Mouse (Mus musculus) CH12.LX (cell line): ENCODE results near the gene Itpr2. TPM values are rescaled to one million over a fixed set of nuclear protein-coding genes. Genes with fewer than 3 reads are reported as not detected.

Experiments
- DNase-seq: peaks from one replicate; pipeline ENCODE4 v3.0.0-alpha.2; 2013; ENCODE audit errors: extremely low read depth
- H3K27ac ChIP-seq: 2 replicates; pipeline ENCODE4 v1.5.1; 2012; ENCODE audit warnings: low read depth, mild to moderate bottlenecking, control low read depth, moderate library complexity; ENCODE audit not compliant: insufficient read depth
- H3K27me3 ChIP-seq: replicated peaks from 2 replicates; pipeline ENCODE3; 2012; ENCODE audit warnings: inconsistent platforms
- H3K36me3 ChIP-seq, 2 experiments: replicated peaks in 1 of 2; 2 replicates each; pipeline versions ENCODE3 to v1.6.1; 2012; ENCODE audit warnings: inconsistent platforms in 1 of 2, low read length in 1 of 2, mild to moderate bottlenecking in 1 of 2, mixed read lengths in 1 of 2, moderate library complexity in 1 of 2; ENCODE audit not compliant: control insufficient read depth in 1 of 2, insufficient read depth in 1 of 2
- H3K4me1 ChIP-seq, 2 experiments: 2 replicates each; pipeline ENCODE4 v1.6.1; 2012; ENCODE audit warnings: inconsistent platforms in 1 of 2, moderate library complexity in 1 of 2; ENCODE audit not compliant: insufficient read depth in 2 of 2, control insufficient read depth in 1 of 2
- H3K4me2 ChIP-seq: 2 replicates; pipeline ENCODE4 v1.6.1; 2012; ENCODE audit warnings: low read depth, mild to moderate bottlenecking, control low read depth; ENCODE audit not compliant: poor library complexity, insufficient read depth, severe bottlenecking
- H3K4me3 ChIP-seq, 3 experiments: fragments of 150-350 bp in 1 of 3; sonication (generic) in 1 of 3; replicated peaks in 1 of 3; 2 replicates each; pipeline versions ENCODE3 to v1.5.1; 2011 to 2012; ENCODE audit warnings: low read depth in 2 of 3, low read length in 2 of 3, mild to moderate bottlenecking in 2 of 3, moderate library complexity in 2 of 3, control low read depth in 1 of 3, improper control_type of control experiment in 1 of 3, inconsistent platforms in 1 of 3, mixed read lengths in 1 of 3; ENCODE audit not compliant: poor library complexity in 1 of 3
- H3K79me2 ChIP-seq: replicated peaks from 2 replicates; pipeline ENCODE4 v1.6.1; 2012; ENCODE audit warnings: mild to moderate bottlenecking, moderate library complexity; ENCODE audit not compliant: control insufficient read depth, poor library complexity, insufficient read depth, severe bottlenecking; ENCODE audit errors: extremely low read depth
- H3K9ac ChIP-seq: 2 replicates; pipeline ENCODE4 v1.6.1; 2012; ENCODE audit warnings: low read depth, mild to moderate bottlenecking, control low read depth, moderate library complexity; ENCODE audit not compliant: insufficient read depth
- H3K9me3 ChIP-seq: replicated peaks from 2 replicates; pipeline ENCODE3; 2012; ENCODE audit warnings: low read length, inconsistent platforms, mixed read lengths
- CHD1 ChIP-seq: IDR thresholded peaks from 2 replicates; pipeline ENCODE4 v1.6.1; 2012; ENCODE audit warnings: low read depth, low read length, improper control_type of control experiment, inconsistent platforms
- CHD2 ChIP-seq: IDR thresholded peaks from 2 replicates; pipeline ENCODE4 v1.6.1; 2011; ENCODE audit warnings: low read length, improper control_type of control experiment
- CTCF ChIP-seq, 2 experiments: IDR thresholded peaks in 1 of 2; conservative IDR thresholded peaks in 1 of 2; 2 replicates each; pipeline ENCODE4 v1.5.1; 2011 to 2012; ENCODE audit warnings: low read depth in 2 of 2, low read length in 2 of 2, improper control_type of control experiment in 1 of 2, inconsistent platforms in 1 of 2, mild to moderate bottlenecking in 1 of 2, moderate library complexity in 1 of 2
- E2F4 ChIP-seq: IDR thresholded peaks from 2 replicates; pipeline ENCODE4 v1.6.1; 2011; ENCODE audit warnings: low read depth, low read length, improper control_type of control experiment; ENCODE audit not compliant: insufficient replicate concordance
- EP300 ChIP-seq: IDR thresholded peaks from 2 replicates; pipeline ENCODE4 v1.6.1; 2011; ENCODE audit warnings: low read length, improper control_type of control experiment
- GABPA ChIP-seq: IDR thresholded peaks from 2 replicates; pipeline ENCODE4 v1.6.1; 2012; ENCODE audit warnings: low read depth, low read length, improper control_type of control experiment, inconsistent platforms; ENCODE audit not compliant: insufficient replicate concordance
- HCFC1 ChIP-seq: IDR thresholded peaks from 2 replicates; pipeline ENCODE4 v1.6.1; 2012; ENCODE audit warnings: low read depth, mild to moderate bottlenecking, inconsistent platforms, low read length, improper control_type of control experiment
- JUN ChIP-seq: IDR thresholded peaks from 2 replicates; pipeline ENCODE4 v1.6.1; 2011; ENCODE audit warnings: low read depth, mild to moderate bottlenecking, low read length, improper control_type of control experiment, moderate library complexity; ENCODE audit not compliant: insufficient read depth
- JUND ChIP-seq: conservative IDR thresholded peaks from 2 replicates; pipeline ENCODE4 v1.6.1; 2011; ENCODE audit warnings: low read depth, low read length, improper control_type of control experiment
- MAFK ChIP-seq: IDR thresholded peaks from 2 replicates; pipeline ENCODE4 v1.6.1; 2011; ENCODE audit warnings: low read length, improper control_type of control experiment; ENCODE audit not compliant: insufficient replicate concordance
- MAX ChIP-seq: IDR thresholded peaks from 2 replicates; pipeline ENCODE4 v1.6.1; 2011; ENCODE audit warnings: low read length, improper control_type of control experiment
- MEF2A ChIP-seq: IDR thresholded peaks from 2 replicates; pipeline ENCODE4 v1.6.1; 2014; ENCODE audit warnings: low read depth, mild to moderate bottlenecking, inconsistent platforms, low read length, improper control_type of control experiment, borderline replicate concordance
- MXI1 ChIP-seq: IDR thresholded peaks from 2 replicates; pipeline ENCODE4 v1.6.1; 2011; ENCODE audit warnings: mild to moderate bottlenecking, low read depth, low read length, improper control_type of control experiment
- NELFE ChIP-seq: IDR thresholded peaks from 2 replicates; pipeline ENCODE4 v1.6.1; 2011; ENCODE audit warnings: low read depth, low read length, improper control_type of control experiment
- NRF1 ChIP-seq: IDR thresholded peaks from 2 replicates; pipeline ENCODE4 v1.6.1; 2014; ENCODE audit warnings: low read depth, mild to moderate bottlenecking, inconsistent platforms, low read length, improper control_type of control experiment, moderate library complexity
- PAX5 ChIP-seq: IDR thresholded peaks from 2 replicates; pipeline ENCODE4 v1.6.1; 2012; ENCODE audit warnings: low read length, inconsistent platforms, mixed read lengths
- POLR2AphosphoS2 ChIP-seq: IDR thresholded peaks from 2 replicates; pipeline ENCODE4 v1.6.1; 2011; ENCODE audit warnings: low read depth, low read length, improper control_type of control experiment
- RAD21 ChIP-seq: IDR thresholded peaks from 2 replicates; pipeline ENCODE4 v1.6.1; 2011; ENCODE audit warnings: low read depth, mild to moderate bottlenecking, low read length, improper control_type of control experiment, moderate library complexity
- RCOR1 ChIP-seq: conservative IDR thresholded peaks from 2 replicates; pipeline ENCODE4 v1.6.1; 2012; ENCODE audit warnings: low read depth, mild to moderate bottlenecking, inconsistent platforms, low read length, improper control_type of control experiment
- SIN3A ChIP-seq: IDR thresholded peaks from 2 replicates; pipeline ENCODE4 v1.6.1; 2012; ENCODE audit warnings: low read length, improper control_type of control experiment, inconsistent platforms
- UBTF ChIP-seq: IDR thresholded peaks from 2 replicates; pipeline ENCODE4 v1.6.1; 2012; ENCODE audit warnings: low read depth, mild to moderate bottlenecking, inconsistent platforms, low read length, improper control_type of control experiment, moderate library complexity
- USF1 ChIP-seq: IDR thresholded peaks from 2 replicates; pipeline ENCODE4 v1.6.1; 2014; ENCODE audit warnings: low read depth, mild to moderate bottlenecking, inconsistent platforms, low read length, improper control_type of control experiment
- USF2 ChIP-seq: conservative IDR thresholded peaks from 2 replicates; pipeline ENCODE4 v1.6.1; 2011; ENCODE audit warnings: low read depth, low read length, improper control_type of control experiment
- ZC3H11A ChIP-seq: IDR thresholded peaks from 2 replicates; pipeline ENCODE4 v1.6.1; 2012; ENCODE audit warnings: low read depth, mild to moderate bottlenecking, inconsistent platforms, low read length, improper control_type of control experiment
- ZKSCAN1 ChIP-seq: IDR thresholded peaks from 2 replicates; pipeline ENCODE4 v1.6.1; 2012; ENCODE audit warnings: low read depth, inconsistent platforms, low read length, improper control_type of control experiment, borderline replicate concordance
- dilution Hi-C: fragments of 300-500 bp; cut with MboI; formaldehyde crosslinking; loops from 2 replicates; pipeline ENCODE4 v1.14.3; 2020; ENCODE audit warnings: low sequenced_read_pairs; ENCODE audit not compliant: extremely low pct_unique_long_range_greater_than_20kb, extremely low pct_ligation_motif_present
- in situ Hi-C: fragments of 300-500 bp; cut with MboI; formaldehyde crosslinking; loops from 3 replicates; pipeline ENCODE4 v1.14.3; 2019; ENCODE audit warnings: low sequenced_read_pairs, low pct_ligation_motif_present, low pct_unique_long_range_greater_than_20kb, mixed read lengths
- polyA plus RNA-seq: library from polyadenylated mRNA; unstranded; fragments of >175 nt; gene quantifications from 2 replicates; pipeline ENCODE4 v1.2.1, GENCODE M21; 2012; ENCODE audit warnings: low read depth; ENCODE audit not compliant: insufficient read length
- total RNA-seq, 2 experiments: library from RNA; depleted of rRNA; stranded (reverse); fragments of 300-350 nt in 1 of 2; fragments of >200 nt in 1 of 2; gene quantifications; 2 replicates each; pipeline ENCODE4 v1.2.3; 2012 to 2014

Itpr2 gene
- total and polyA plus RNA-seq, 3 experiments: 3.5 to 8.9 (median 4.4) TPM

- no peak overlapping the region for H3K4me2 ChIP-seq
- peaks cover 3% of the 10 kb centered on the region for H3K9me3 ChIP-seq
- dilution Hi-C loops: no loop called here
- no peak for DNase-seq
- H3K4me1 ChIP-seq: no peaks in the 10 kb centered on the region
- no peak overlapping the region for H3K27ac ChIP-seq
- TF ChIP-seq POLR2AphosphoS2 (no peak), SIN3A (no peak), HCFC1 (no peak), ZC3H11A (no peak), CHD1 (no peak), MEF2A (no peak), USF1 (no peak), JUND (no peak), ZKSCAN1 (no peak), CTCF (conservative IDR thresholded peaks at IDR 0.05 in 1 of 2, IDR thresholded peaks at IDR 0.05 in 1 of 2; ENCODE audit: low read depth in 2 of 2, low read length in 2 of 2) (no peak), RAD21 (no peak), PAX5 (no peak), GABPA (no peak), E2F4 (no peak), NRF1 (no peak)
- H3K36me3 ChIP-seq: peaks cover 2% of the 10 kb centered on the region in 2 experiments
- H3K27me3 ChIP-seq: no peaks in the 10 kb centered on the region
- H3K79me2 ChIP-seq: no peaks in the 10 kb centered on the region
- no peak overlapping the region for H3K9ac ChIP-seq
- H3K4me3 ChIP-seq: no peak overlapping the region
- in situ Hi-C loops: no loop called here
Observed at GRCm38 (mm10) chr6:146254216-146254820, 247.7 kb downstream of the Itpr2 start.

- in situ Hi-C loops (no loop called here), dilution Hi-C loops (no loop called here)
- no peaks in the 10 kb centered on the region for H3K9me3 ChIP-seq
- H3K79me2 ChIP-seq: no peaks in the 10 kb centered on the region
- no peak for DNase-seq
- H3K27me3 ChIP-seq: no peaks in the 10 kb centered on the region
- no peaks in the 10 kb centered on the region for H3K36me3 ChIP-seq
- H3K9ac ChIP-seq: no peak overlapping the region
- no peaks in the 10 kb centered on the region for H3K4me1 ChIP-seq
- H3K4me2 ChIP-seq: no peak overlapping the region
- no peak overlapping the region for H3K4me3 ChIP-seq
- TF ChIP-seq RAD21 (no peak), MXI1 (no peak), ZKSCAN1 (no peak), USF2 (no peak), NELFE (no peak), MAX (no peak), POLR2AphosphoS2 (no peak), CHD2 (no peak), UBTF (no peak), MAFK (no peak), CTCF (conservative IDR thresholded peaks at IDR 0.05 in 1 of 2, IDR thresholded peaks at IDR 0.05 in 1 of 2; ENCODE audit: low read depth in 2 of 2, low read length in 2 of 2) (no peak), JUND (no peak), RCOR1 (no peak), USF1 (no peak), JUN (no peak), MEF2A (no peak), HCFC1 (no peak), GABPA (no peak), EP300 (no peak)
- H3K27ac ChIP-seq: no peak overlapping the region
Observed at GRCm38 (mm10) chr6:146249096-146249495, 252.9 kb downstream of the Itpr2 start.
